Mouse (Mus musculus) liver, embryonic 16.5 days (tissue): ENCODE measurements around the gene Hist1h4j. TPM values are rescaled to one million over a fixed set of nuclear protein-coding genes. Genes with fewer than 3 reads are reported as not detected.
"Not testable (repeated sequence)": the region's sequence is repeated elsewhere in the genome, so short reads cannot be mapped to it uniquely, and the experiment has no call there.

Source experiments
- ATAC-seq: fragments of 200-750 bp; cut with Nextera tagmentation; 2 replicates; pipeline ENCODE4 v1.8.0; 2017; ENCODE audit warnings: low read depth, mild to moderate bottlenecking, moderate number of reproducible peaks, moderate library complexity
- H3K27ac ChIP-seq: fragments of 300-500 bp; sonication (generic); 2 replicates; pipeline ENCODE4 v1.5.1; 2014; ENCODE audit warnings: mild to moderate bottlenecking, low read length
- H3K27me3 ChIP-seq: fragments of 300-500 bp; sonication (generic); 2 replicates; pipeline ENCODE4 v1.6.1; 2014; ENCODE audit warnings: low read depth, low read length, mixed read lengths; ENCODE audit not compliant: control insufficient read depth, insufficient read depth
- H3K36me3 ChIP-seq: fragments of 300-500 bp; sonication (generic); 2 replicates; pipeline ENCODE4 v1.6.1; 2014; ENCODE audit warnings: mild to moderate bottlenecking; ENCODE audit not compliant: control insufficient read depth, insufficient read depth
- H3K4me1 ChIP-seq: fragments of 300-500 bp; sonication (generic); 2 replicates; pipeline ENCODE4 v1.6.1; 2014; ENCODE audit warnings: low read depth, low read length, mixed read lengths; ENCODE audit not compliant: control insufficient read depth
- H3K4me2 ChIP-seq: fragments of 300-500 bp; sonication (generic); 2 replicates; pipeline ENCODE4 v1.6.1; 2014; ENCODE audit warnings: low read depth, low read length, mixed read lengths
- H3K4me3 ChIP-seq: fragments of 300-500 bp; sonication (generic); 2 replicates; pipeline ENCODE4 v1.5.1; 2014; ENCODE audit warnings: low read depth, mild to moderate bottlenecking, low read length
- H3K9ac ChIP-seq: fragments of 300-500 bp; sonication (generic); 2 replicates; pipeline ENCODE4 v1.6.1; 2014; ENCODE audit warnings: low read depth, low read length
- H3K9me3 ChIP-seq: fragments of 300-500 bp; sonication (generic); replicated peaks from 2 replicates; pipeline ENCODE4 v1.6.1; 2016; ENCODE audit warnings: low read length; ENCODE audit not compliant: control insufficient read depth
- WGBS: fragments of 180-500 bp; shearing (Covaris S2); extraction: QIAGEN DNeasy Blood & Tissue Kit; methylation state at CpG from one replicate; pipeline ENCODE4 v1.1.7; 2014; ENCODE audit not compliant: insufficient replicate concordance; 5-methylcytosine and 5-hydroxymethylcytosine counted together
- polyA plus RNA-seq: library from polyadenylated mRNA; unstranded; fragments of >200 nt; fragmentation: Nextera tagmentation; extraction: Ambion mirVana; gene quantifications from 2 replicates; pipeline ENCODE4 v1.2.1, GENCODE M21; 2015

The Hist1h4j gene
- polyA plus RNA-seq, 1 experiment from 2014 or later = 0.99 TPM

DNA sequence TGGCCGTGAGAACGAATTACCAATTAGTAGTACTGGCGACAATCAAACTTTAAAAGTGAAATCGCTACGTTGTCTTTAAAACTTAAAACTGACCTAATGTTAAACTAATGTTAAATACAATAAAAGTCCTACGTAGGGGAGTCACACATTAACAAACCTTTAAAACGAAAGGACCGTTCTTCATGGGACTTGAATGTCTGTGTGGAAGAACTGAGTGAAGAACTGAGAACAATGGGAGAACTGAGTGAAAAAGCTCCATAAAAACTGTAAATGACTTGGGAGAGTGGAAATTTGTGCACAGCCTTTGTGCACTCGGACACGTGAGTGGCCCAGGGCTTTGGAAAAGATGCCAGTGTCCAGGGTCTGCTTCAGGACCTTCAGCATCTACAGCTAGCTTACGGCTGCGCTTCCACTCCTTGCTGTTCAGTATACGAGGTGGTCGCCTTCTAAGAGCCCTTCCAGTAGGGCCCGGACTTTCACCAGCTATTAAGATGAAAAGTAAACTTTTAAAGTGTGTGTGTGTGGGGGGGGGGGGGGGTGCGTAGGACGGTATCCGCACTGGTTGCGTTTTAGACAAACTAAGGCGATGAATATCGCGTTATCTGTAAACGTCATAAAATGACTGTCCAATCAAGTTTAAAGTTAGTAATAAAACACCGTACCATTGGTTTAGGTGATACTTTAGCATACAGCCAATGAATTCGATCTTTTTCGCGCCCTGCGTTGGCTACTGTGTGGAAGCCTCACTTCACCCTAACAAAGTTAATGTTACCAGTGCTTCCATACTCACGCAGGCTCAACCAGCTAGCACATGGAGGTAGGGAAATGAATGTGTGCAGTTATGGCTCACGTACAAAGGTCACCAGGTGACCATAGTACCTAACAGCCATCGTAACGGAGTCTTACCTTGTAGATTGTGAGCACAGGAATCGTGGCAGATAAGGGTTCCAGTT, 44.2 kb downstream of the Hist1h4j start:
- H3K4me1 ChIP-seq = peaks cover 29% of the 10 kb centered on the region
- H3K27ac ChIP-seq = peak overlapping the region; percentile 99
- ATAC-seq = peak; percentile 62
- 3% methylated on average over 33 of the region's 33 CpGs for WGBS
- H3K4me2 ChIP-seq = peak overlapping the region; percentile 87
- H3K9me3 ChIP-seq = no peaks in the 10 kb centered on the region
- H3K9ac ChIP-seq = peak overlapping the region; percentile 86
- H3K4me3 ChIP-seq = peak overlapping the region; percentile 70
- no peaks in the 10 kb centered on the region for H3K36me3 ChIP-seq
- H3K27me3 ChIP-seq = no peaks in the 10 kb centered on the region

- H3K27ac ChIP-seq = peak within 1 kb of the TSS; percentile 99
- peak; percentile 51 for ATAC-seq
- peak within 1 kb of the TSS; percentile 70 for H3K4me3 ChIP-seq
- H3K27me3 ChIP-seq = no peaks in the 10 kb centered on the region
- peak within 1 kb of the TSS; percentile 86 for H3K9ac ChIP-seq
- H3K36me3 ChIP-seq = no peaks in the 10 kb centered on the region
- H3K4me2 ChIP-seq = peak within 1 kb of the TSS; percentile 87
- WGBS = under 1% methylated on average over 44 of the region's 44 CpGs
- H3K4me1 ChIP-seq = peaks cover 34% of the 10 kb centered on the region
- no peaks in the 10 kb centered on the region for H3K9me3 ChIP-seq
Observed at GRCm38 (mm10) chr13:21779767-21780731, 45.2 kb downstream of the Hist1h4j start, which contains the start of gene Hist1h1b. Gene Hist1h1b, minus strand, starts transcription at chr13:21780625.

GRCm38 (mm10) chr13:21781021-21781555, 46.2 kb downstream of the Hist1h4j start:
- H3K4me1 ChIP-seq = peaks cover 37% of the 10 kb centered on the region
- H3K9me3 ChIP-seq = no peaks in the 10 kb centered on the region
- no peaks in the 10 kb centered on the region for H3K36me3 ChIP-seq
- H3K9ac ChIP-seq = peak overlapping the region; percentile 86
- 31% methylated on average over 6 of the region's 6 CpGs for WGBS
- no peaks in the 10 kb centered on the region for H3K27me3 ChIP-seq
- ATAC-seq = no peak
- H3K4me3 ChIP-seq = peak overlapping the region; percentile 70
- peak overlapping the region; percentile 87 for H3K4me2 ChIP-seq
- peak overlapping the region; percentile 99 for H3K27ac ChIP-seq

DNA sequence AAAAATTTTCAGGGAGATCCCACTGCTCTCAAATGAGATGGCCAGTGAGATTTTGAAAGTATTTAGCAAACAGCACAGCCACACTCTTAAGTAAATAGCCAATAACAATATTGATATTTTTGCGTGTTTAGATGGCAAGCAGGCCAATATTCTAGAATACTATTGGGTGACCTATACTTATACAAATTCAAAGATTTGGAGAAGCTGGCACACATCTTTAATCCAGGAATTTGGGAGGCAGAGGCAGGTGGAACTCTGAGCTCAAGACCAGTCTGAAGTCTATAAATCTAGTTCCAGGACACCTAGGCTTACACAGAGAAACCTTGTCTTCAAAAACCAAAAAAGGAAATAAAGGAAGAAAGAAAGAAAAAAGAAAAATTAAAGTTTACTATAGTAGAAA, 46.8 kb downstream of the Hist1h4j start:
- ATAC-seq = no peak
- Histone ChIP-seq H3K27me3 (no peaks in the 10 kb centered on the region), H3K4me3 (peak overlapping the region; percentile 44), H3K9ac (peak overlapping the region; percentile 34), H3K4me1 (peaks cover 32% of the 10 kb centered on the region), H3K9me3 (no peaks in the 10 kb centered on the region), H3K4me2 (peak overlapping the region; percentile 72), H3K27ac (peak overlapping the region; percentile 89), H3K36me3 (no peaks in the 10 kb centered on the region)
- WGBS = 87% methylated on average over 1 of the region's 1 CpGs

- Histone ChIP-seq H3K9ac (peak overlapping the region; percentile 71), H3K4me1 (peaks cover 23% of the 10 kb centered on the region), H3K4me2 (peak overlapping the region; percentile 82), H3K4me3 (peak overlapping the region; percentile 62), H3K27ac (peak overlapping the region; percentile 99)
- not testable (repeated sequence) for H3K27me3 ChIP-seq, H3K9me3 ChIP-seq, H3K36me3 ChIP-seq
- peak; percentile 1; the same call in 1 of the 2 replicates for ATAC-seq
- under 1% methylated on average over 15 of the region's 35 CpGs for WGBS
Observed at GRCm38 (mm10) chr13:21782361-21783254, 47.7 kb downstream of the Hist1h4j start.

DNA sequence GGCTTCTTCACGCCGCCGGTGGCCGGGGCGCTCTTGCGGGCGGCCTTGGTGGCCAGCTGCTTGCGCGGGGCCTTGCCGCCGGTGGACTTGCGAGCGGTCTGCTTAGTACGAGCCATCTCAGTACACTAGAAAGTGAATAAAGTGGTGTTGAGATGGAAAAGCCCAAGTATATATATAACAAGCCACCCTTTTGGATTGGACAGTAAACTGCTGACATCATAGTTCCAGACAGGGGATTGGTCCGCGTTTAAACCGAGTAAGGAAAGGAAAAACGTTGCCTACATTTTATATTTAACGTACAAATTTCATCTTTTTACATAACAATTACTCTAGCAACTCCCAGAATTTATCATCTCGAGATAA, 48.4 kb downstream of the Hist1h4j start, which contains the start of gene Hist1h3i:
Hist1h3i (minus strand) TSS at position 116 of the 363 bp plus-strand sequence.
- peak within 1 kb of the TSS; percentile 62 for H3K4me3 ChIP-seq
- peaks cover 27% of the 10 kb centered on the region for H3K4me1 ChIP-seq
- under 1% methylated on average over 15 of the region's 20 CpGs for WGBS
- H3K9ac ChIP-seq = peak within 1 kb of the TSS; percentile 73
- peak; percentile 49 for ATAC-seq
- peak within 1 kb of the TSS; percentile 82 for H3K4me2 ChIP-seq
- peak within 1 kb of the TSS; percentile 99 for H3K27ac ChIP-seq
- no peaks in the 10 kb centered on the region for H3K9me3 ChIP-seq
- H3K36me3 ChIP-seq = no peaks in the 10 kb centered on the region
- no peaks in the 10 kb centered on the region for H3K27me3 ChIP-seq

- H3K27ac ChIP-seq = peak overlapping the region; percentile 99
- H3K4me3 ChIP-seq = peak overlapping the region; percentile 62
- peaks cover 29% of the 10 kb centered on the region for H3K4me1 ChIP-seq
- H3K9ac ChIP-seq = peak overlapping the region; percentile 73
- no peaks in the 10 kb centered on the region for H3K36me3 ChIP-seq
- no peaks in the 10 kb centered on the region for H3K27me3 ChIP-seq
- no peak for ATAC-seq
- 2% methylated on average over 9 of the region's 9 CpGs for WGBS
- H3K9me3 ChIP-seq = no peaks in the 10 kb centered on the region
- peak overlapping the region; percentile 82 for H3K4me2 ChIP-seq
Observed at GRCm38 (mm10) chr13:21783734-21784161, 48.9 kb downstream of the Hist1h4j start.

GRCm38 (mm10) chr13:21784311-21784710, 49.4 kb downstream of the Hist1h4j start:
- ATAC-seq = no peak
- Histone ChIP-seq H3K4me3 (peak overlapping the region; percentile 62), H3K4me1 (peaks cover 29% of the 10 kb centered on the region), H3K9ac (peak overlapping the region; percentile 73), H3K27ac (peak overlapping the region; percentile 99), H3K9me3 (no peaks in the 10 kb centered on the region), H3K36me3 (no peaks in the 10 kb centered on the region), H3K4me2 (peak overlapping the region; percentile 82), H3K27me3 (no peaks in the 10 kb centered on the region)
- WGBS = 54% methylated on average over 6 of the region's 6 CpGs
